Mouse (Mus musculus) olfactory bulb, adult 2 months (tissue): ENCODE measurements at regions not wholly inside any gene's neighbourhood (a gene's known extent, or its start where the extent isn't known, plus 50 kb on each side); places are given as distances from the start of the nearest gene placed in this dataset.

ENCODE experiments used
- CTCF ChIP-seq: fragments of 200-500 bp; IDR thresholded peaks from 2 replicates; pipeline ENCODE4 v1.5.1; 2012; ENCODE audit warnings: low read depth, mild to moderate bottlenecking, low read length, moderate library complexity; ENCODE audit not compliant: insufficient read depth
- POLR2A ChIP-seq: fragments of 200-500 bp; IDR thresholded peaks from 2 replicates; pipeline ENCODE4 v1.6.1; 2012; ENCODE audit warnings: mild to moderate bottlenecking, low read depth, low read length, moderate library complexity; ENCODE audit not compliant: insufficient read depth

DNA sequence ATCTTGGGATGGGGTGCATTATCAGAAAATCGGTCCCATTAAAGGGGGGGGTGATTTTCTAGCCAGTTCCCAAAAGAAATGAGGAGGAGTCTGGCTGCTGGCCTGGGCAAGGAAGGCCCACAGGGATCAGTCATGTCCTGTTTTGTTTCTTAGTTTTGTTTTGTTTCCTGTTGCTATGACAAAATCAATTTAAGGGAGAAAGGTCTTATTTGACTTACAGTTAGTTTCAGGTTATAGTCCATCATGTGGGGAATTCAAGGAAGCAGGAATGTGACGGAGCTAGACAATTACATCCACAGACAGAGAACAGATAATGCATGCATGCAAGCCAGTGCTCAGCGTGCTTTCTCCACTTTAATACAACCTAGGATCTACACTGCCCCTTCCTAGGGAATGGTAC lies 101.1 kb downstream of the Rplp1 start:
- TF ChIP-seq CTCF (no peak), POLR2A (no peak)
